Comparison of ENCODE assay signal across 20 mouse cellular contexts in genomic region chr1:179337529-179337928, GRCm38 (mm10).
A peak's percentile ranks its signal among the peaks of the same experiment; 100 is the strongest.
DNase-seq lines count a peak whose midpoint lies in the region; ATAC-seq lines count a peak whose summit lies in the region.
"Had no signal": no experiment of that assay in that cellular context is flagged by ENCODE, and none has a peak within 500 bp of the region (broad histone marks: within the 10 kb centered on the region; RNA-seq: fewer than 3 reads in every experiment).

No protein-coding gene starts in this region.

- no peak for ATAC-seq in hindbrain, embryonic 14.5 days (ENCODE audit: low FRiP score)
- no peak for ATAC-seq in hindbrain, embryonic 11.5 days (ENCODE audit: low FRiP score)
- ATAC-seq in neural tube, embryonic 12.5 days (ENCODE audit: low FRiP score, low read depth) = 0 out of 2 replicates have a peak, but pooled peaks have one; percentile 37
- ATAC-seq in midbrain, embryonic 14.5 days (ENCODE audit: low FRiP score, low TSS enrichment) = no peak
- no peak for ATAC-seq in neural tube, embryonic 15.5 days (ENCODE audit: low FRiP score)
- ATAC-seq: forebrain, embryonic 13.5 days; forebrain, postnatal 0 days had no signal

- H3K36me3 ChIP-seq in hindbrain, embryonic 14.5 days (replicated peaks; ENCODE audit: control insufficient read depth, insufficient read depth) = no peaks in the 10 kb centered on the region
- H3K36me3 ChIP-seq in hindbrain, embryonic 11.5 days (ENCODE audit: control insufficient read depth, insufficient read depth, low read length) = no peaks in the 10 kb centered on the region
- no peaks in the 10 kb centered on the region for H3K36me3 ChIP-seq in neural tube, embryonic 12.5 days
- no peaks in the 10 kb centered on the region for H3K36me3 ChIP-seq in midbrain, embryonic 14.5 days (ENCODE audit: control insufficient read depth, insufficient read depth, low read length)
- H3K36me3 ChIP-seq in neural tube, embryonic 15.5 days = no peaks in the 10 kb centered on the region
- H3K36me3 ChIP-seq: embryonic facial prominence, embryonic 10.5 days; heart, embryonic 12.5 days; hindbrain, embryonic 15.5 days had no signal

- H3K27ac ChIP-seq in hindbrain, embryonic 14.5 days = peak overlapping the region; percentile 83
- no peak overlapping the region for H3K27ac ChIP-seq in hindbrain, embryonic 11.5 days (ENCODE audit: low read depth, low read length)
- H3K27ac ChIP-seq in neural tube, embryonic 12.5 days = no peak overlapping the region
- H3K27ac ChIP-seq in midbrain, embryonic 14.5 days (replicated peaks; ENCODE audit: low read depth, low read length) = peak overlapping the region; percentile 80; the same call in 1 of the 2 replicates
- H3K27ac ChIP-seq in neural tube, embryonic 15.5 days (replicated peaks) = peak overlapping the region; percentile 59; the same call in 1 of the 2 replicates
- H3K27ac ChIP-seq: embryonic facial prominence, embryonic 10.5 days; forebrain, embryonic 13.5 days; heart, adult 2 months; hindbrain, embryonic 15.5 days had no signal

- H3K27me3 ChIP-seq in hindbrain, embryonic 14.5 days (ENCODE audit: control insufficient read depth, insufficient read depth, low read length) = no peaks in the 10 kb centered on the region
- no peaks in the 10 kb centered on the region for H3K27me3 ChIP-seq in hindbrain, embryonic 11.5 days (ENCODE audit: control insufficient read depth, insufficient read depth, low read length)
- no peaks in the 10 kb centered on the region for H3K27me3 ChIP-seq in neural tube, embryonic 12.5 days (replicated peaks)
- no peaks in the 10 kb centered on the region for H3K27me3 ChIP-seq in midbrain, embryonic 14.5 days (ENCODE audit: control insufficient read depth, insufficient read depth, low read length)
- no peaks in the 10 kb centered on the region for H3K27me3 ChIP-seq in neural tube, embryonic 15.5 days (replicated peaks)
- H3K27me3 ChIP-seq: CH12.LX; forebrain, embryonic 13.5 days; heart, embryonic 12.5 days; hindbrain, embryonic 15.5 days had no signal

- H3K4me2 ChIP-seq in hindbrain, embryonic 14.5 days (replicated peaks) = no peak overlapping the region
- no peak overlapping the region for H3K4me2 ChIP-seq in hindbrain, embryonic 11.5 days (replicated peaks; ENCODE audit: low read depth, low read length)
- H3K4me2 ChIP-seq in neural tube, embryonic 12.5 days (replicated peaks) = no peak overlapping the region
- H3K4me2 ChIP-seq in midbrain, embryonic 14.5 days (ENCODE audit: low read length) = no peak overlapping the region
- no peak overlapping the region for H3K4me2 ChIP-seq in neural tube, embryonic 15.5 days
- H3K4me2 ChIP-seq: forebrain, embryonic 13.5 days; heart, embryonic 12.5 days; hindbrain, embryonic 15.5 days had no signal

- no peak overlapping the region for H3K9ac ChIP-seq in hindbrain, embryonic 14.5 days
- H3K9ac ChIP-seq in hindbrain, embryonic 11.5 days (ENCODE audit: low read depth, low read length) = no peak overlapping the region
- H3K9ac ChIP-seq in neural tube, embryonic 12.5 days = no peak overlapping the region
- H3K9ac ChIP-seq in midbrain, embryonic 14.5 days (replicated peaks; ENCODE audit: low read length) = no peak overlapping the region
- H3K9ac ChIP-seq in neural tube, embryonic 15.5 days (replicated peaks) = no peak overlapping the region
- H3K9ac ChIP-seq: forebrain, embryonic 13.5 days; forebrain, postnatal 0 days; heart, embryonic 12.5 days; hindbrain, embryonic 15.5 days had no signal

- DNase-seq in hindbrain, embryonic 14.5 days (ENCODE audit: low spot score) = no peak
- no peak for DNase-seq in hindbrain, embryonic 11.5 days (ENCODE audit: low spot score)
- no peak for DNase-seq in neural tube, embryonic 10.5 days (ENCODE audit: extremely low spot score, low spot score)
- no peak for DNase-seq in midbrain, embryonic 14.5 days
- DNase-seq in left cerebral cortex, postnatal 10 days (ENCODE audit: extremely low spot score in 1 of 2, low spot score in 2 of 2) = no peak
- DNase-seq in adrenal gland, adult 8-10 months = no peak
- DNase-seq: adrenal gland, adult 2 months; adrenal gland, postnatal 36 days; cerebellum, adult 2 months; cerebellum, postnatal 10 days; forebrain, postnatal 0 days; gastrocnemius, postnatal 14 days; heart, adult 2 months had no signal

- H3K4me1 ChIP-seq in hindbrain, embryonic 14.5 days (replicated peaks; ENCODE audit: control insufficient read depth, insufficient read depth, low read length) = peaks cover 20% of the 10 kb centered on the region
- H3K4me1 ChIP-seq in hindbrain, embryonic 11.5 days (replicated peaks; ENCODE audit: control insufficient read depth, insufficient read depth, low read length) = no peaks in the 10 kb centered on the region
- H3K4me1 ChIP-seq in neural tube, embryonic 12.5 days = peaks cover 8% of the 10 kb centered on the region; the same call in 1 of the 2 replicates
- H3K4me1 ChIP-seq in midbrain, embryonic 14.5 days (ENCODE audit: control insufficient read depth, insufficient read depth, low read length) = peaks cover 21% of the 10 kb centered on the region
- peaks cover 22% of the 10 kb centered on the region for H3K4me1 ChIP-seq in neural tube, embryonic 15.5 days
- H3K4me1 ChIP-seq: embryonic facial prominence, embryonic 10.5 days; heart, embryonic 12.5 days had no signal

- 87% methylated on average over 5 of the region's 5 CpGs for WGBS in hindbrain, embryonic 14.5 days
- 92% methylated on average over 5 of the region's 5 CpGs for WGBS in hindbrain, embryonic 11.5 days
- 86% methylated on average over 5 of the region's 5 CpGs for WGBS in neural tube, embryonic 12.5 days
- 84% methylated on average over 5 of the region's 5 CpGs for WGBS in midbrain, embryonic 14.5 days
- 83% methylated on average over 5 of the region's 5 CpGs for WGBS in neural tube, embryonic 15.5 days

- no peak overlapping the region for H3K4me3 ChIP-seq in hindbrain, embryonic 14.5 days (replicated peaks; ENCODE audit: low read length)
- H3K4me3 ChIP-seq in hindbrain, embryonic 11.5 days (ENCODE audit: low read depth, low read length) = no peak overlapping the region
- no peak overlapping the region for H3K4me3 ChIP-seq in neural tube, embryonic 12.5 days
- H3K4me3 ChIP-seq in midbrain, embryonic 14.5 days (replicated peaks; ENCODE audit: low read depth, low read length) = no peak overlapping the region
- no peak overlapping the region for H3K4me3 ChIP-seq in neural tube, embryonic 15.5 days (replicated peaks)
- H3K4me3 ChIP-seq: embryonic facial prominence, embryonic 10.5 days; forebrain, embryonic 13.5 days; heart, adult 2 months; heart, embryonic 12.5 days; hindbrain, embryonic 15.5 days had no signal

- no peaks in the 10 kb centered on the region for H3K9me3 ChIP-seq in hindbrain, embryonic 14.5 days (ENCODE audit: control insufficient read depth, low read length)
- H3K9me3 ChIP-seq in hindbrain, embryonic 11.5 days (ENCODE audit: control insufficient read depth, low read length) = no peaks in the 10 kb centered on the region
- no peaks in the 10 kb centered on the region for H3K9me3 ChIP-seq in neural tube, embryonic 12.5 days
- no peaks in the 10 kb centered on the region for H3K9me3 ChIP-seq in midbrain, embryonic 14.5 days (ENCODE audit: control insufficient read depth, low read length)
- H3K9me3 ChIP-seq in neural tube, embryonic 15.5 days (replicated peaks) = no peaks in the 10 kb centered on the region
- H3K9me3 ChIP-seq: embryonic facial prominence, embryonic 10.5 days; forebrain, embryonic 13.5 days; heart, embryonic 12.5 days; hindbrain, embryonic 15.5 days had no signal

- intact Hi-C loops in left cerebral cortex, postnatal 10 days (cut with DNase I) = no loop called here

Comparison
In these comparisons a context has a peak if more than half of its experiments do, and no peak if none do; other contexts are left out.
1. H3K27ac ChIP-seq: peak in hindbrain, embryonic 14.5 days (single experiment), midbrain, embryonic 14.5 days (single experiment) and neural tube, embryonic 15.5 days (single experiment); none in hindbrain, embryonic 11.5 days (single experiment) and neural tube, embryonic 12.5 days (single experiment).